Mouse (Mus musculus) heart, postnatal 0 days (tissue): ENCODE measurements around the gene Dmc1.

ENCODE experiments used
- CTCF ChIP-seq: IDR thresholded peaks from 2 replicates; pipeline ENCODE4 v1.5.1; 2016; ENCODE audit warnings: antibody characterized with exemption, control low read depth, low read depth
- EP300 ChIP-seq: IDR thresholded peaks from 2 replicates; pipeline ENCODE4 v1.6.1; 2016; ENCODE audit warnings: antibody characterized with exemption, low read depth

- no peak for TF ChIP-seq CTCF
- TF ChIP-seq EP300: no peak
Measured at GRCm38 (mm10) chr15:79608214-79608613, 3.3 kb upstream of the Dmc1 start.
